Mouse (Mus musculus): Measurements from ENCODE around the gene Kars.

- TF ChIP-seq CTCF (IDR thresholded peaks at IDR 0.05), result no peak
- no peak for TF ChIP-seq POLR2A (IDR thresholded peaks at IDR 0.05; ENCODE audit: insufficient read depth, low read depth, low read length)
- TF ChIP-seq EP300 (IDR thresholded peaks at IDR 0.05; ENCODE audit: insufficient read depth, low read depth, low read length), result no peak
Observed at GRCm38 (mm10) chr8:111984511-111984910, 26.6 kb downstream of the Kars start.

Measured in heart, adult 2 months (tissue).